Mouse (Mus musculus): ENCODE results near the gene Scarf2. TPM values are rescaled to one million over a fixed set of nuclear protein-coding genes. Genes with fewer than 3 reads are reported as not detected.

Scarf2 gene
- total and polyA plus RNA-seq, 3 experiments: 0.62 to 1.2 TPM; not detected in 1

DNA sequence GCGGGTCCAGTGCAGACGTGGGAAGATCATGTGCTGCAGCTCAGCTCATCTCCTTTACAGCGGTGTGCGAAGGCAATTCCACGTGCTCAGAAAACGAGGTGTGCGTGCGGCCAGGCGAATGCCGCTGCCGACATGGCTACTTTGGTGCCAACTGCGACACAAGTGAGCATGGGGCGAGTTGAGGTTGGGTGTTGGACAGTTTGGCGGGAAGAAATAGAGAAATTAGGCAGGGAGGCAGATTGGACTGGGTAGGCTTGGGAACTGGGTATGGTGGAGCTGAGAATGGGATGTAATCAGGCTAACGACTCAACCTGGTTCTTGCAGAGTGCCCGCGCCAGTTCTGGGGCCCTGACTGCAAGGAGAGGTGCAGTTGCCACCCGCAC, 5.4 kb downstream of the Scarf2 start:
- Histone ChIP-seq H3K4me1 (ENCODE audit: control insufficient read depth in 1 of 2, insufficient read depth in 2 of 2, low read length in 2 of 2) (peaks cover 0 to 23% of the 10 kb centered on the region in 2 experiments; a peak in 2 of 4 replicates), H3K9ac (ENCODE audit: control insufficient read depth, low read depth, low read length, poor library complexity, severe bottlenecking) (no peak overlapping the region), H3K36me3 (ENCODE audit: control insufficient read depth in 1 of 2, insufficient read depth in 2 of 2, low read length in 2 of 2) (no peaks in the 10 kb centered on the region; a peak in 1 of 4 replicates), H3K4me3 (ENCODE audit: control insufficient read depth in 1 of 2, insufficient read depth in 1 of 2, low read depth in 2 of 2, low read length in 2 of 2) (no peak overlapping the region), H3K27ac (ENCODE audit: control insufficient read depth, low read depth, low read length) (no peak overlapping the region), H3K27me3 (ENCODE audit: control insufficient read depth in 1 of 2, insufficient read depth in 2 of 2, low read length in 2 of 2) (no peaks in the 10 kb centered on the region), H3K9me3 (replicated peaks; ENCODE audit: insufficient read depth, low read length) (no peaks in the 10 kb centered on the region), H3K79me2 (ENCODE audit: control insufficient read depth, insufficient read depth, low read length, poor library complexity) (peaks cover 5% of the 10 kb centered on the region; the same call in 1 of the 2 replicates)
- TF ChIP-seq MYB (IDR thresholded peaks at IDR 0.05; ENCODE audit: low read depth, low read length) (no peak), KAT2A (conservative IDR thresholded peaks at IDR 0.05; ENCODE audit: low read depth, low read length) (no peak), GABPA (IDR thresholded peaks at IDR 0.05; ENCODE audit: low read depth, low read length) (no peak), CHD2 (IDR thresholded peaks at IDR 0.05; ENCODE audit: low read length) (no peak)
- no peak for DNase-seq (ENCODE audit: low read depth, low spot score)

DNA sequence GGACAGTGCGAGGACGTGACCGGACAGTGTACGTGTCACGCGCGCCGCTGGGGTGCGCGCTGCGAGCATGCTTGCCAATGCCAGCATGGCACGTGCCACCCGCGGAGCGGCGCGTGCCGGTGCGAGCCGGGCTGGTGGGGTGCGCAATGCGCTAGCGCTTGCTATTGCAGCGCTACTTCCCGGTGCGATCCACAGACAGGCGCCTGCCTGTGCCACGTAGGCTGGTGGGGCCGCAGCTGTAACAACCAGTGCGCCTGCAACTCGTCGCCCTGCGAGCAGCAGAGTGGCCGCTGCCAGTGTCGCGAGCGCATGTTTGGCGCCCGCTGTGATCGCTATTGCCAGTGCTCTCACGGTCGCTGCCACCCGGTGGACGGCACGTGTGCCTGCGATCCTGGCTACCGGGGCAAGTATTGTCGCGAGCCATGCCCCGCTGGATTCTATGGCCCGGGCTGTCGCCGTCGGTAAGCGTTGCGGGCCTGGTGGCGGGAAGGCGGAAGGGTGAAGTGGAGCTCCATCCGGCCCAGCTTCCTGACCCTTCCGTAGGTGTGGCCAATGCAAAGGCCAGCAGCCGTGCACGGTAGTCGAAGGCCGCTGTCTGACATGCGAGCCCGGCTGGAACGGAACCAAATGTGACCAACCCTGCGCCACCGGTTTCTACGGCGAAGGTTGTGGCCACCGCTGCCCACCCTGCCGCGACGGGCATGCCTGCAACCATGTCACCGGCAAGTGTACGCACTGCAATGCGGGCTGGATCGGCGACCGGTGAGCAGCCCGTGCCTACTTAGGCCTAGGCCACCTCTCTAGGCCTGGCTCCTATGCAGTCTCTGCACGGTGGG, 6.0 kb downstream of the Scarf2 start:
- H3K27me3 ChIP-seq (ENCODE audit: control insufficient read depth in 1 of 2, insufficient read depth in 2 of 2, low read length in 2 of 2): no peaks in the 10 kb centered on the region
- no peak overlapping the region for H3K9ac ChIP-seq (ENCODE audit: control insufficient read depth, low read depth, low read length, poor library complexity, severe bottlenecking)
- H3K9me3 ChIP-seq (replicated peaks; ENCODE audit: insufficient read depth, low read length): no peaks in the 10 kb centered on the region
- no peak for DNase-seq (ENCODE audit: low read depth, low spot score)
- no peak overlapping the region for H3K4me3 ChIP-seq (ENCODE audit: control insufficient read depth in 1 of 2, insufficient read depth in 1 of 2, low read depth in 2 of 2, low read length in 2 of 2)
- H3K4me1 ChIP-seq (ENCODE audit: control insufficient read depth in 1 of 2, insufficient read depth in 2 of 2, low read length in 2 of 2): peaks cover 2 to 28% of the 10 kb centered on the region in 2 experiments; a peak in 3 of 4 replicates
- H3K79me2 ChIP-seq (ENCODE audit: control insufficient read depth, insufficient read depth, low read length, poor library complexity): peaks cover 5% of the 10 kb centered on the region; the same call in 1 of the 2 replicates
- no peak overlapping the region for H3K27ac ChIP-seq (ENCODE audit: control insufficient read depth, low read depth, low read length)
- peaks cover 0 to 4% of the 10 kb centered on the region in 2 experiments; a peak in 2 of 4 replicates for H3K36me3 ChIP-seq (ENCODE audit: control insufficient read depth in 1 of 2, insufficient read depth in 2 of 2, low read length in 2 of 2)
- TF ChIP-seq CTCF (IDR thresholded peaks at IDR 0.05 in 2 of 3, conservative IDR thresholded peaks at IDR 0.05 in 1 of 3; ENCODE audit: control insufficient read depth in 1 of 3, insufficient read depth in 1 of 3, low read depth in 2 of 3, low read length in 3 of 3, poor library complexity in 1 of 3, severe bottlenecking in 1 of 3) (peak in 2 of 3 experiments; percentile 12 to 21; a peak in 2 of 6 replicates), USF1 (IDR thresholded peaks at IDR 0.05; ENCODE audit: low read depth, low read length) (no peak), POLR2AphosphoS2 (IDR thresholded peaks at IDR 0.05; ENCODE audit: low read length) (no peak), POLR2AphosphoS5 (IDR thresholded peaks at IDR 0.05; ENCODE audit: borderline replicate concordance, low read depth, low read length) (no peak)

DNA sequence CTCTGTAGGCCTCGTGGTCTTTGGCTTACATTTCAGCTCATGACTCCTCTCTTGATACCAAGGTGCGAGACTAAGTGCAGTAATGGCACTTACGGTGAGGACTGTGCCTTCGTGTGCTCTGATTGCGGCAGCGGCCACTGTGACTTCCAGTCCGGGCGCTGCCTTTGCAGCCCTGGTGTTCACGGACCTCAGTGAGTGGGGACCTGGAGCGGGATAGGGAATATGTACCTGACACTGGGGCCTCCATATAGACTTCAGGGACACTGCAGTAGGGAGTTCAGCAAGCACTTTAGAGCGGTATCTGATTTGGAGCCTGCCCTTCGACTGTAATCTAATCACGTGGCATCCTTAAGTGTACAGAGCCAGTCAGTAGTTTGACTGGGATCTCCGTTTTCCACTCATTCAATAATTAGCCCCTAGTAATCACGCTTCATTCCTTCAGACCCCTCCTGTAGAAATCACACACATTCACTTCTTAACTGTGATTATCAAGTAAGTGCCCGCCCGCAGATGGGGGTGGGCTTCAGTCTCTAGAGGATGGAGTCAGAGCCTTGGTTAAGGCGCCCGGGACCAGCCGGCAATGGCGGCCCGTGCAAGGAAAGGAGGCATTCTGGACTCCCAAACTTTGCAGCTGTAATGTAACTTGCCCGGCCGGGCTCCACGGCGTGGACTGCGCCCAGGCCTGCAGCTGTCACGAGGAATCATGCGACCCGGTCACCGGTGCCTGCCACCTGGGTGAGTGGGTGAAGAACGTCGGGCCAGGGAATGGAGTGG, 6.8 kb downstream of the Scarf2 start:
- peaks cover 5% of the 10 kb centered on the region; the same call in 1 of the 2 replicates for H3K79me2 ChIP-seq (ENCODE audit: control insufficient read depth, insufficient read depth, low read length, poor library complexity)
- peak overlapping the region; percentile 79 to 83; a peak in 3 of 4 replicates for H3K4me3 ChIP-seq (ENCODE audit: control insufficient read depth in 1 of 2, insufficient read depth in 1 of 2, low read depth in 2 of 2, low read length in 2 of 2)
- TF ChIP-seq NELFE (IDR thresholded peaks at IDR 0.05; ENCODE audit: low read depth, low read length): no peak
- TF ChIP-seq USF1 (IDR thresholded peaks at IDR 0.05; ENCODE audit: low read depth, low read length): no peak
- no peak for TF ChIP-seq E2F4 (IDR thresholded peaks at IDR 0.05; ENCODE audit: borderline replicate concordance, low read depth, low read length)
- TF ChIP-seq ELF1 (IDR thresholded peaks at IDR 0.05; ENCODE audit: low read depth, low read length): no peak
- no peak for TF ChIP-seq JUND (IDR thresholded peaks at IDR 0.05; ENCODE audit: low read depth, low read length)
- no peak for TF ChIP-seq TAL1 (IDR thresholded peaks at IDR 0.05; ENCODE audit: low read length)
- TF ChIP-seq TCF12 (IDR thresholded peaks at IDR 0.05; ENCODE audit: low read depth, low read length): no peak
- TF ChIP-seq CTCF (IDR thresholded peaks at IDR 0.05 in 2 of 3, conservative IDR thresholded peaks at IDR 0.05 in 1 of 3; ENCODE audit: control insufficient read depth in 1 of 3, insufficient read depth in 1 of 3, low read depth in 2 of 3, low read length in 3 of 3, poor library complexity in 1 of 3, severe bottlenecking in 1 of 3): no peak
- no peak for TF ChIP-seq MYB (IDR thresholded peaks at IDR 0.05; ENCODE audit: low read depth, low read length)
- no peak for TF ChIP-seq ZKSCAN1 (IDR thresholded peaks at IDR 0.05; ENCODE audit: low read depth, low read length)
- peaks cover 2 to 33% of the 10 kb centered on the region in 2 experiments; a peak in 3 of 4 replicates for H3K4me1 ChIP-seq (ENCODE audit: control insufficient read depth in 1 of 2, insufficient read depth in 2 of 2, low read length in 2 of 2)
- peak overlapping the region; percentile 71 for H3K9ac ChIP-seq (ENCODE audit: control insufficient read depth, low read depth, low read length, poor library complexity, severe bottlenecking)
- no peak overlapping the region for H3K27ac ChIP-seq (ENCODE audit: control insufficient read depth, low read depth, low read length)
- no peak for DNase-seq (ENCODE audit: low read depth, low spot score)
- peaks cover 0 to 5% of the 10 kb centered on the region in 2 experiments; a peak in 2 of 4 replicates for H3K36me3 ChIP-seq (ENCODE audit: control insufficient read depth in 1 of 2, insufficient read depth in 2 of 2, low read length in 2 of 2)
- no peaks in the 10 kb centered on the region for H3K27me3 ChIP-seq (ENCODE audit: control insufficient read depth in 1 of 2, insufficient read depth in 2 of 2, low read length in 2 of 2)
- no peaks in the 10 kb centered on the region for H3K9me3 ChIP-seq (replicated peaks; ENCODE audit: insufficient read depth, low read length)
